Mouse (Mus musculus) Patski (cell line): Measurements from ENCODE around the gene Rnf130. TPM values are rescaled to one million over a fixed set of nuclear protein-coding genes. Genes with fewer than 3 reads are reported as not detected.

ENCODE experiments used
- ATAC-seq: fragments of 100-300 bp; one replicate; pipeline ENCODE4 v1.8.0; 2021
- CTCF ChIA-PET: fragments of 350-600 bp; sonication (Branson Sonifier 250); formaldehyde crosslinking; loops from one replicate; lab custom pipeline; 2022; ENCODE audit warnings: inconsistent platforms; lab: Charles Lee
- POLR2A ChIA-PET: fragments of 350-600 bp; sonication (Branson Sonifier 250); formaldehyde crosslinking; loops from one replicate; lab custom pipeline; 2022; ENCODE audit warnings: antibody characterized with exemption, inconsistent platforms; lab: Charles Lee
- DNase-seq: peaks from one replicate; pipeline ENCODE4 v3.0.0-alpha.2; 2011; ENCODE audit warnings: low read depth, low spot score
- H3K27me3 ChIP-seq: fragments of 371-371 bp; one replicate; pipeline ENCODE4 v1.5.1; 2021
- CTCF ChIP-seq: fragments of 100-300 bp; IDR thresholded peaks from one replicate; pipeline ENCODE4 v1.5.1; 2021
- in situ Hi-C: fragments of 300-500 bp; cut with MboI; formaldehyde crosslinking; loops from 3 replicates; pipeline ENCODE4 v1.11.1; 2018; ENCODE audit warnings: low pct_unique_long_range_greater_than_20kb, mixed read lengths
- polyA plus RNA-seq: library from polyadenylated mRNA; unstranded; gene quantifications from one replicate; pipeline ENCODE4 v1.2.3, GENCODE M21; 2021

The Rnf130 gene
- polyA plus RNA-seq, 1 experiment from 2014 or later: 104 TPM

- DNase-seq (no peak), ATAC-seq (no peak)
- TF ChIP-seq CTCF: no peak
- no peaks in the 10 kb centered on the region for H3K27me3 ChIP-seq
- CTCF ChIA-PET: no interaction called here
- in situ Hi-C loops: no loop called here
- POLR2A ChIA-PET: no interaction called here
These were observed 78.9 kb downstream of the Rnf130 start for GRCm38 (mm10) chr11:50104016-50104415.

GRCm38 (mm10) chr11:50105237-50105636 is 80.1 kb downstream of the Rnf130 start:
- CTCF ChIA-PET: no interaction called here
- in situ Hi-C loops: no loop called here
- POLR2A ChIA-PET: no interaction called here
- DNase-seq (no peak), ATAC-seq (no peak)
- no peak for TF ChIP-seq CTCF
- H3K27me3 ChIP-seq: no peaks in the 10 kb centered on the region

GRCm38 (mm10) chr11:50106024-50106423 is 80.9 kb downstream of the Rnf130 start:
- DNase-seq (no peak), ATAC-seq (no peak)
- no peaks in the 10 kb centered on the region for H3K27me3 ChIP-seq
- in situ Hi-C loops: no loop called here
- ChIA-PET CTCF (interaction anchor here (0.8 to 2.1 kb wide), 2 partner anchors 12 to 25 kb away, joined by 3 to 7 read pairs; no protein-coding TSS in a partner anchor), POLR2A (interaction anchor here (0.6 kb wide), 1 partner anchor 214 kb away, joined by 3 read pairs; no protein-coding TSS in a partner anchor)
- TF ChIP-seq CTCF: no peak

GRCm38 (mm10) chr11:50108823-50109244 is 83.7 kb downstream of the Rnf130 start:
- DNase-seq: no peak
- in situ Hi-C loops: no loop called here
- no peaks in the 10 kb centered on the region for H3K27me3 ChIP-seq
- no peak for TF ChIP-seq CTCF
- no peak for ATAC-seq
- ChIA-PET POLR2A (no interaction called here), CTCF (no interaction called here)

GRCm38 (mm10) chr11:50114329-50114728 is 89.2 kb downstream of the Rnf130 start:
- ChIA-PET CTCF (interaction anchor here (0.6 to 2.1 kb wide), 9 partner anchors 9 to 153 kb away, joined by 3 to 11 read pairs (median 3); partner anchors contain the start of gene Tbc1d9b), POLR2A (interaction anchor here (0.6 kb wide), 1 partner anchor 14 kb away, joined by 4 read pairs; no protein-coding TSS in a partner anchor)
- H3K27me3 ChIP-seq: no peaks in the 10 kb centered on the region
- ATAC-seq: peak; percentile 47
- in situ Hi-C loops: no loop called here
- no peak for DNase-seq
- TF ChIP-seq CTCF: peak; percentile 81

- in situ Hi-C loops: no loop called here
- no peak for TF ChIP-seq CTCF
- DNase-seq (no peak), ATAC-seq (no peak)
- ChIA-PET POLR2A (interaction anchor here (0.8 kb wide), 1 partner anchor 78 kb away, joined by 3 read pairs; no protein-coding TSS in a partner anchor), CTCF (interaction anchor here (1.0 kb wide), 1 partner anchor 136 kb away, joined by 3 read pairs; no protein-coding TSS in a partner anchor)
- no peaks in the 10 kb centered on the region for H3K27me3 ChIP-seq
These were observed 97.5 kb downstream of the Rnf130 start for GRCm38 (mm10) chr11:50122631-50123081.

- POLR2A ChIA-PET: interaction anchor here (0.7 kb wide), 1 partner anchor 392 kb away, joined by 3 read pairs; no protein-coding TSS in a partner anchor
- CTCF ChIA-PET: interaction anchor here (1.1 to 1.5 kb wide), 2 partner anchors 13 to 166 kb away, joined by 3 read pairs; no protein-coding TSS in a partner anchor
- DNase-seq: no peak
- H3K27me3 ChIP-seq: no peaks in the 10 kb centered on the region
- in situ Hi-C loops: no loop called here
- no peak for ATAC-seq
- TF ChIP-seq CTCF: no peak
These were observed 102.6 kb downstream of the Rnf130 start for GRCm38 (mm10) chr11:50127781-50128180.

- ChIA-PET POLR2A (interaction anchor here (1.5 kb wide), 1 partner anchor 10 kb away, joined by 3 read pairs; no protein-coding TSS in a partner anchor), CTCF (interaction anchor here (0.6 to 2.2 kb wide), 21 partner anchors 10 to 199 kb away, joined by 3 to 32 read pairs (median 4); no protein-coding TSS in a partner anchor)
- H3K27me3 ChIP-seq: no peaks in the 10 kb centered on the region
- in situ Hi-C loops: loop anchor here (5.0 kb wide), 1 partner anchor 144 kb away; no protein-coding TSS in a partner anchor
- peak; percentile 42 for DNase-seq
- TF ChIP-seq CTCF: peak; percentile 100
- peak; percentile 93 for ATAC-seq
These were observed 105.9 kb downstream of the Rnf130 start, which contains the start of gene Tbc1d9b for GRCm38 (mm10) chr11:50130811-50131766. Tbc1d9b (plus strand) TSS chr11:50131396.

- H3K27me3 ChIP-seq: no peaks in the 10 kb centered on the region
- ChIA-PET CTCF (interaction anchor here (1.3 to 2.2 kb wide), 5 partner anchors 18 to 145 kb away, joined by 3 to 32 read pairs (median 11); no protein-coding TSS in a partner anchor), POLR2A (no interaction called here)
- TF ChIP-seq CTCF: no peak
- ATAC-seq: peak; percentile 1
- no peak for DNase-seq
- in situ Hi-C loops: loop anchor here (5.0 kb wide), 1 partner anchor 144 kb away; no protein-coding TSS in a partner anchor
These were observed 106.7 kb downstream of the Rnf130 start for GRCm38 (mm10) chr11:50131801-50132201.

GRCm38 (mm10) chr11:50132265-50132664 is 107.1 kb downstream of the Rnf130 start:
- DNase-seq (no peak), ATAC-seq (no peak)
- CTCF ChIA-PET: interaction anchor here (1.3 to 2.2 kb wide), 4 partner anchors 21 to 145 kb away, joined by 3 to 32 read pairs (median 8); no protein-coding TSS in a partner anchor
- TF ChIP-seq CTCF: no peak
- H3K27me3 ChIP-seq: no peaks in the 10 kb centered on the region
- in situ Hi-C loops: loop anchor here (5.0 kb wide), 1 partner anchor 145 kb away; no protein-coding TSS in a partner anchor
- POLR2A ChIA-PET: no interaction called here
